Mouse (Mus musculus) kidney, adult 11 months (tissue): ENCODE results near the gene Rev1.

Experiments used
- DNase-seq: peaks from one replicate; pipeline ENCODE4 v3.0.0; 2022

Gene Rev1

DNA sequence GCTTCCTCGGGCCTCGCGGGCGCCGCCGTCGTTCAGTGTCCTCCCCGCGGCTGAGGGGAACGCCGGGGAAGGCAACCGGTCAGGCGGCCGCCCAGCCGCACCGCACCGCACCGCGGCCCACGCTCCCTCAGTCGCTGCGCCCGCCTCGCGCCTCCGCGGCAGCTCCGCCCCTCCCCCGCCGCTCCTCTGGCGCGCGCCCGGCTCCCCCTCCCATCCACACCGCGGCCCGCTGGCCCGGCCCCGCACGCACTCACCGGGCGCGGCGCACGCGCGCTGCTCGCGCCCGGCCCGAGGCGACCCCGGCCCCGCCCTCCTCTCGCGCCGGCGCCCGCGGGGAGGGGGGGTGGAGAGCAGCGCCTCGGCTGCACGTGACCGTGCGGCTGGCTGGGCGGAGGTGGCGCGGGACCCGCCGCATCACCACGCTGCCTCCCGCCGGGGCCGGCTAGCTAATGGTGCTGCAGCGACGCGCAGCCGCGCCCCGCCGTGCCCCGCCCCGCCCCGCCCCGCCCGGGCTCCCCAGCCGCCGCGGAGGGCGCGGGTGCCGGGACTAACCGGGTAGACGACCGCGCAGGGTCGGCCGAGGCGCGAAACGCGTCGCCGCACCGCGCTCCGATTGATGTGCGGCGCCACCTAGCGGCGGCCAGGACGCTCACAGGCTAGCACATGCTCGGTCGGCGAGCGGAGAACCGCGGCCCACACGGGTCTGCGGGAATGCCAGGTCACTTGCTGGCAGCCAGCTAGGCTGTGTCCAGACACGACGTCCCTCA, at the start of gene Rev1:
TSS of gene Rev1 (minus strand) at position 301 of the 767 bp plus-strand sequence.
- peak; percentile 96 for DNase-seq

- DNase-seq, result no peak
Observed at GRCm38 (mm10) chr1:38178929-38179328, 49.3 kb upstream of the Rev1 start.

DNA sequence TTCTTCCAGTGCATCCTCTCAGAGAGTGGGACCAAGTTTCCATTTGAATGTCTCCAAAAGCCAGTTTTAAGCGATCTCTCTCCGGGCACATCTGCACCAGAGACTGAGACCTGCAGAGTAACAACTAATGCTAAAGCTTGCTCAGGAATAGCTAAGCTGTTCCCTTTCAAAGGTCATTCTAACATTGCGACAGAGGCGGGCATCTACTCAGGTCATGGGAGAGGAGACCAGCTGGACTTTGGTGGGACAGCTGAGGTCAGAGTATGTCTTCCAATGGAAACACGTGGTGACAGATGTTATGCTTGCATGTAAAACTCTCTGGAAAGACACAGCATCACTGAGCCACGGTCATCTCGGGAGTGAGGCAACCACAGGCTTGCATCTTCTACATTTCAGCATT, 46.5 kb upstream of the Rev1 start:
- peak; percentile 44 for DNase-seq

- no peak for DNase-seq
Observed at GRCm38 (mm10) chr1:38171874-38172273, 42.3 kb upstream of the Rev1 start.

DNA sequence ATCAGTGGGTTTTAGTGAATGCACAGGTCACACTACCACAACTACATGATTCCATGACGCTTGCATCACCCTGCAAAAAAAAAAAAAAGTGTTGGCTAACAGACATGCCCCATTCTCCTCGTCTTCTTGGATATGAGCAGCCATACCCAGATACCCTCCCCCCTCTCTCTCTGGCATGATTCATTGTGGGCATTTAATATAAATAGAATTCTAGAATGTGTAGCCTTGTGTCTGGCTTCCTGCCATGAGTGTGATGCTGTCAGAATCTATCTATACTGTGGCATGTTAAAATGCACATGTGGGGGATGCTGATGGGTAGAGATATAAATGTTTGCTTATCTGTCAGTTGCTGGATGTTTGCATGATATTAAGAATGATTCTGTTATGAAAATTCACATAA, 36.1 kb upstream of the Rev1 start:
- DNase-seq, result no peak

- DNase-seq, result no peak
Observed at GRCm38 (mm10) chr1:38150086-38150485, 20.5 kb upstream of the Rev1 start.

GRCm38 (mm10) chr1:38146008-38146407, 16.4 kb upstream of the Rev1 start:
- DNase-seq, result no peak

DNA sequence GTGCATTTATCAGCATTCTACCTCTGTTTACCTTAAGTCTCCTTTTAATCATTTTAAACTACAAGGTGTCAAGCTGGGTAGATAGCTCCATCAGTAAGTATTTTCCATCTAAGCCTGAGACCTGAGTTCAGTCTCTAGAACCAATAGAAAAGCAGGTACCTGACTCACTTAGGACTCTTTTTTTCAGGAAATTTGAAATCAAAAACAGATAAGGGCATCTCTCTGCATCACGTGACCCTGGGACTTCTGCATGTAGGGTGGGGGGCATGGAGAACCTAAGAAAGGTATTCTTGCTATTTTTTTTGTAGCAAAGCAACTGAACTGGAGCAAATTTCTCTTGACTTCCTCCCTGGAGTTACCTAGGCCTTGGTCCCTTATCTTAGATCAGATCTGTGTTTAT, 11.8 kb upstream of the Rev1 start:
- no peak for DNase-seq

DNA sequence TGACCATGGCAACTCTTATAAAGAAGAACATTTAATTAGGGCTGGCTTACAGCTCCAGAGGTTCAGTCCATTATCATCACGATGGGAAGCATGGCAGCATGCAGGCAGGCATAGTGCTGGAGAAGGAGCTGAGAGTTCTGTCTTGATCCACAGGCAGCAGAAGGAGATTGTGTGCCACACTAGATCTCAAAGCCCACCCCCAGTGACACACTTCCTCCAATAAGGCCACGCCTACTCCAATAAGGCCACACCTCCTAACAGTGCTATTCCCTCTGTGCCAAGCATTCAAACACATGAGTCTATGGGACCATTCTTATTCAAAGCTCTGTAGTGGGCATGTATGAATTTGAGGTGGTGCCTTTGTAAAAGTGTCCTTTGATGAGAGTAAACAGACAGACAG, 11.3 kb upstream of the Rev1 start:
- no peak for DNase-seq

GRCm38 (mm10) chr1:38139396-38139795, 9.8 kb upstream of the Rev1 start:
- DNase-seq, result no peak

GRCm38 (mm10) chr1:38132942-38133341, 3.3 kb upstream of the Rev1 start:
- no peak for DNase-seq

GRCm38 (mm10) chr1:38130715-38131483, 1.3 kb upstream of the Rev1 start:
- no peak for DNase-seq

GRCm38 (mm10) chr1:38128919-38129436, 623 bp downstream of the Rev1 start:
- DNase-seq, result peak; percentile 48

DNA sequence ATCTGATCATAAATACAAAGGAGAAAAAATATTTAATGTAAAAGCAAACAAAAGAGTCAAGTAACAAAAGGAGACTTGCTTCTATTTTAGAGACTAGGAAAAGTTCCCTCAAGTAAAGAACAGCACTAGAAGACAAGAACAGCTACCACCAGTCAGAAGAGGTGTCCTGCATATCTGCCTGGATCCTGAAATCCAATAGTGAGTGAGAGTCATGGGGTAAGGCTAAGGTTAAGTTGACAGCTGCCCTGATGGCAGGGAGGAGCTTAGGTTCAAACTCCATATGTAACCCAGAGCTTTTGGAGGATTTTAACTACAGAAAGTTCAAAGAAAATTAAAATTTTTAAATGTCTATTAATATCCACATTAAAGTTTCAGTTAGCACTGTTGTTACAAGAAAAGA, 2.6 kb downstream of the Rev1 start:
- DNase-seq, result no peak

- DNase-seq, result no peak
Observed at GRCm38 (mm10) chr1:38126426-38126825, 3.2 kb downstream of the Rev1 start.

DNA sequence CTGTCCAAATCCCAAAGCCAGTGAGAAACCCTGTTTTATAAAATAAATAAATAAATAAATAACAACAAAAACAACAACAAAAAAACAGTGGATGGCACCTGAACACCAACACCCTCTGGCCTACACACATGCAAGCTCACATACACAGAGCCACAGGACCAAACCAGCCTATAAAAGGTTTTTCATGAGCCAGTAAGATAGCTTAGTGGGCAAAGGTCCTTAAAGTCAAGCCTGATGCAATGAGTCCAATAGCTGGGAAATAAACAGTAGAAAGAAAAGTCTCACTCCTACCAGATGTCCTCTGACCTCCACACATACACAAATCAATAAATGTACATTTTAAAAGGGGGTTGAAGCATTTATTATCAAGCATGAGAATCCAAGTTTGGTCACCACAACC, 5.3 kb downstream of the Rev1 start:
- no peak for DNase-seq

- no peak for DNase-seq
Observed at GRCm38 (mm10) chr1:38120877-38121276, 8.7 kb downstream of the Rev1 start.

- DNase-seq, result no peak
Observed at GRCm38 (mm10) chr1:38118624-38119023, 11.0 kb downstream of the Rev1 start.

GRCm38 (mm10) chr1:38109786-38110185, 19.8 kb downstream of the Rev1 start:
- no peak for DNase-seq

DNA sequence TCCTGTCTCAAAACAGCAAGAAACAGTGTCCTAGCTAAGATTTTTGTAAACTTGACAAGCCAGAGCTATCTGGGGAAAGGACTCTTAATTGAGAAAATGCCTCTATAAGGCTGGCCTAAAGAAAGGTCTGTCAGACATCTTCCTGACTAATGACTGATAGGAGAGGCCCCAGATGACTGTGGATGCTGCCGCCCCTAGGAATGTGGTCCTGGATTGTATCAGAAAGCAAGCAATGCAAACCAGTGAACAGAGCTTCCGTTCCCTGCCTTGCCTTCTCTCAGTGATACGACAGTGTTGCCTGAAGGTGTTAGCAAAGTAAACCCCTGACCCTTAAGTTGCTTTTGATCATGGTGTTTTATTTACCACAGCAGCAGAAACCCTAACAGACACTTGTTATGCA, 25.8 kb downstream of the Rev1 start:
- no peak for DNase-seq

GRCm38 (mm10) chr1:38103214-38103613, 26.4 kb downstream of the Rev1 start:
- no peak for DNase-seq

- no peak for DNase-seq
Observed at GRCm38 (mm10) chr1:38081316-38081715, 48.3 kb downstream of the Rev1 start.

DNA sequence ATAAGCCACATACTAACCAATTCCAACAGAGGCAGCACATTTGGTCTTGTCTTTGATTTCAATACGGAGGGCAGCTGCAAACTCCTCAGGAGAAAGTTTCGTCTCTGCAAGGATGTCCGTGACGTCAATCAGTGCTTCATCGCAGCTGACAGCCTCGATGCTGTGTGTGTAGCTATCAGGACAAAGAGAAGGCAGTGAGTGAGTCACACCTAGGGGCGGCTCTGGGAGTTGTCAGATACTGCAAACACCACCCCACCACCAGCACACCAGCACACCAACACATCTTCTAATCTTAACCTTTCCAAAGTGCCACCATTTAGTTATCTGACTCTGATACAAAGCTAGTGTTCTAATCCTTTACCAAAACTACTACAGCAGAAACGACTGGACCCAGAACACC, 58.3 kb downstream of the Rev1 start:
- no peak for DNase-seq

DNA sequence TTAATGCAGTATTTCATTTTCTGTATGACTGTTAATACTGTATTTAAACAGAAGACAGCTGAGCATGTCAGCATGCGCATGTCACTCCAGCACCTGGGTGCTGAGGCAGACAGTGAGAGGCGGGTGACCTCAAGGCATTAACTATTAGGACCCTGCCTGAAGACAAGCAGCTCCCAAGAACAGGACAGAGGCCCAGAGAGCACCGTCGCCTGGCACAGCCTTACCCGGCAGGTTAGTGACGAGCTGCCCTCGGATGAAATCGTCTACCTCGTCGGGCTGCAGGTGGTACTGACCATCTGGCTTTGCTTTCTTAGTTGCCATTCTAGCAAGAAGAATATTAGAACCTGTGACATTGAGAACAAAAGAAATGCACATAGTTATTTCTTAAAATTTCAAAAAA, 62.3 kb downstream of the Rev1 start:
- DNase-seq, result no peak
